Mouse (Mus musculus) embryonic facial prominence, embryonic 15.5 days (tissue): ENCODE data around the gene Rnaseh1. TPM values are rescaled to one million over a fixed set of nuclear protein-coding genes. Genes with fewer than 3 reads are reported as not detected.

ENCODE experiments used
- ATAC-seq: fragments of 200-750 bp; cut with Nextera tagmentation; 2 replicates; pipeline ENCODE4 v1.8.0; 2017; ENCODE audit warnings: low read depth, moderate TSS enrichment; ENCODE audit not compliant: insufficient number of reproducible peaks, low FRiP score, low TSS enrichment
- H3K27ac ChIP-seq: fragments of 300-500 bp; sonication (generic); replicated peaks from 2 replicates; pipeline ENCODE4 v1.5.1; 2015; ENCODE audit warnings: mild to moderate bottlenecking, inconsistent platforms
- H3K27me3 ChIP-seq: fragments of 300-500 bp; sonication (generic); 2 replicates; pipeline ENCODE4 v1.6.1; 2015; ENCODE audit warnings: inconsistent platforms
- H3K36me3 ChIP-seq: fragments of 300-500 bp; sonication (generic); 2 replicates; pipeline ENCODE4 v1.6.1; 2015; ENCODE audit warnings: mild to moderate bottlenecking, inconsistent platforms
- H3K4me1 ChIP-seq: fragments of 300-500 bp; sonication (generic); 2 replicates; pipeline ENCODE4 v1.6.1; 2015; ENCODE audit warnings: inconsistent platforms
- H3K4me2 ChIP-seq: fragments of 300-500 bp; sonication (generic); replicated peaks from 2 replicates; pipeline ENCODE4 v1.6.1; 2015; ENCODE audit warnings: mild to moderate bottlenecking, inconsistent platforms
- H3K4me3 ChIP-seq: fragments of 300-500 bp; sonication (generic); replicated peaks from 2 replicates; pipeline ENCODE4 v1.5.1; 2015; ENCODE audit warnings: mild to moderate bottlenecking, inconsistent platforms
- H3K9ac ChIP-seq: fragments of 300-500 bp; sonication (generic); 2 replicates; pipeline ENCODE4 v1.6.1; 2015; ENCODE audit warnings: inconsistent platforms
- H3K9me3 ChIP-seq: fragments of 300-500 bp; sonication (generic); replicated peaks from 2 replicates; pipeline ENCODE4 v1.6.1; 2016; ENCODE audit warnings: inconsistent platforms
- WGBS: fragments of 180-500 bp; shearing (Covaris S2); methylation state at CpG from one replicate; pipeline ENCODE4 v1.1.7; 2015; 5-methylcytosine and 5-hydroxymethylcytosine counted together
- polyA plus RNA-seq: library from polyadenylated mRNA; unstranded; fragments of >200 nt; fragmentation: Nextera tagmentation; extraction: Ambion mirVana; gene quantifications from 2 replicates; pipeline ENCODE4 v1.2.1, GENCODE M21; 2015

Gene Rnaseh1
- polyA plus RNA-seq, result 30.3 and 32.2 TPM in 2 replicates

GRCm38 (mm10) chr12:28649141-28650110 lies at the start of gene Rnaseh1:
TSS of gene Rnaseh1 (plus strand) at chr12:28649602.
- 2% methylated on average over 52 of the region's 52 CpGs for WGBS

GRCm38 (mm10) chr12:28602259-28602658 lies 47.1 kb upstream of the Rnaseh1 start:
- Histone ChIP-seq H3K9me3 (no peaks in the 10 kb centered on the region), H3K4me1 (0 out of 2 replicates have a peak, but pooled peaks cover 6% of the 10 kb centered on the region), H3K36me3 (no peaks in the 10 kb centered on the region), H3K27ac (no peak overlapping the region), H3K27me3 (peaks cover 6% of the 10 kb centered on the region; the same call in 1 of the 2 replicates), H3K9ac (no peak overlapping the region), H3K4me2 (no peak overlapping the region), H3K4me3 (no peak overlapping the region)
- WGBS, result 15% methylated on average over 4 of the region's 4 CpGs
- 0 out of 2 replicates have a peak, but pooled peaks have one; percentile 12 for ATAC-seq

More at GRCm38 (mm10) chr12:28649141-28650110, at the start of gene Rnaseh1:
- peak within 1 kb of the TSS; percentile 94 for H3K4me3 ChIP-seq
- H3K4me1 ChIP-seq, result peaks cover 9% of the 10 kb centered on the region
- peak within 1 kb of the TSS; percentile 68 for H3K27ac ChIP-seq
- no peaks in the 10 kb centered on the region for H3K9me3 ChIP-seq
- H3K36me3 ChIP-seq, result peaks cover 14% of the 10 kb centered on the region; the same call in 1 of the 2 replicates
- peak; percentile 87 for ATAC-seq
- no peaks in the 10 kb centered on the region for H3K27me3 ChIP-seq
- H3K9ac ChIP-seq, result peak within 1 kb of the TSS; percentile 84
- peak within 1 kb of the TSS; percentile 77 for H3K4me2 ChIP-seq

- Histone ChIP-seq H3K9me3 (no peaks in the 10 kb centered on the region), H3K36me3 (no peaks in the 10 kb centered on the region), H3K9ac (no peak overlapping the region), H3K27me3 (peaks cover 6% of the 10 kb centered on the region; the same call in 1 of the 2 replicates), H3K27ac (no peak overlapping the region), H3K4me1 (peaks cover 13% of the 10 kb centered on the region), H3K4me2 (no peak overlapping the region), H3K4me3 (no peak overlapping the region)
- 58% methylated on average over 1 of the region's 1 CpGs for WGBS
- ATAC-seq, result no peak
Observed at GRCm38 (mm10) chr12:28603494-28603893, 45.9 kb upstream of the Rnaseh1 start.

GRCm38 (mm10) chr12:28607546-28608305 lies 41.7 kb upstream of the Rnaseh1 start:
- ATAC-seq, result 0 out of 2 replicates have a peak, but pooled peaks have one; percentile 43
- 46% methylated on average over 17 of the region's 17 CpGs for WGBS
- H3K4me3 ChIP-seq, result no peak overlapping the region

GRCm38 (mm10) chr12:28612391-28612790 lies 37.0 kb upstream of the Rnaseh1 start:
- Histone ChIP-seq H3K9ac (no peak overlapping the region), H3K4me3 (no peak overlapping the region), H3K36me3 (no peaks in the 10 kb centered on the region), H3K27ac (no peak overlapping the region), H3K27me3 (no peaks in the 10 kb centered on the region), H3K4me2 (no peak overlapping the region), H3K4me1 (peaks cover 7% of the 10 kb centered on the region), H3K9me3 (no peaks in the 10 kb centered on the region)
- 34% methylated on average over 6 of the region's 6 CpGs for WGBS
- ATAC-seq, result no peak

More at GRCm38 (mm10) chr12:28607546-28608305, 41.7 kb upstream of the Rnaseh1 start:
- no peak overlapping the region for H3K9ac ChIP-seq
- H3K9me3 ChIP-seq, result no peaks in the 10 kb centered on the region
- no peak overlapping the region for H3K27ac ChIP-seq
- no peak overlapping the region for H3K4me2 ChIP-seq
- peaks cover 7% of the 10 kb centered on the region for H3K4me1 ChIP-seq
- H3K27me3 ChIP-seq, result no peaks in the 10 kb centered on the region
- no peaks in the 10 kb centered on the region for H3K36me3 ChIP-seq

GRCm38 (mm10) chr12:28614401-28614800 lies 35.0 kb upstream of the Rnaseh1 start:
- no peak overlapping the region for H3K27ac ChIP-seq
- H3K9me3 ChIP-seq, result no peaks in the 10 kb centered on the region
- no peaks in the 10 kb centered on the region for H3K4me1 ChIP-seq
- no peaks in the 10 kb centered on the region for H3K27me3 ChIP-seq
- no peak overlapping the region for H3K4me2 ChIP-seq
- H3K4me3 ChIP-seq, result no peak overlapping the region
- no peaks in the 10 kb centered on the region for H3K36me3 ChIP-seq
- 56% methylated on average over 7 of the region's 7 CpGs for WGBS
- ATAC-seq, result no peak
- no peak overlapping the region for H3K9ac ChIP-seq

- 0 out of 2 replicates have a peak, but pooled peaks cover 8% of the 10 kb centered on the region for H3K4me1 ChIP-seq
- no peaks in the 10 kb centered on the region for H3K36me3 ChIP-seq
- no peaks in the 10 kb centered on the region for H3K27me3 ChIP-seq
- WGBS, result 68% methylated on average over 4 of the region's 4 CpGs
- H3K4me3 ChIP-seq, result no peak overlapping the region
- H3K9me3 ChIP-seq, result no peaks in the 10 kb centered on the region
- H3K9ac ChIP-seq, result no peak overlapping the region
- H3K4me2 ChIP-seq, result no peak overlapping the region
- ATAC-seq, result no peak
- no peak overlapping the region for H3K27ac ChIP-seq
Observed at GRCm38 (mm10) chr12:28617297-28617696, 32.1 kb upstream of the Rnaseh1 start.

GRCm38 (mm10) chr12:28621451-28622166 lies 27.8 kb upstream of the Rnaseh1 start:
- H3K27ac ChIP-seq, result no peak overlapping the region
- H3K4me2 ChIP-seq, result no peak overlapping the region
- 22% methylated on average over 7 of the region's 7 CpGs for WGBS
- H3K4me3 ChIP-seq, result no peak overlapping the region
- ATAC-seq, result no peak
- H3K9me3 ChIP-seq, result no peaks in the 10 kb centered on the region
- H3K4me1 ChIP-seq, result 0 out of 2 replicates have a peak, but pooled peaks cover 9% of the 10 kb centered on the region
- H3K36me3 ChIP-seq, result no peaks in the 10 kb centered on the region
- no peaks in the 10 kb centered on the region for H3K27me3 ChIP-seq
- no peak overlapping the region for H3K9ac ChIP-seq

- no peak for ATAC-seq
- Histone ChIP-seq H3K27ac (no peak overlapping the region), H3K27me3 (no peaks in the 10 kb centered on the region)
Observed at GRCm38 (mm10) chr12:28622167-28622532, 27.3 kb upstream of the Rnaseh1 start.

GRCm38 (mm10) chr12:28622641-28623040 lies 26.8 kb upstream of the Rnaseh1 start:
- H3K4me1 ChIP-seq, result 0 out of 2 replicates have a peak, but pooled peaks cover 9% of the 10 kb centered on the region
- no peak overlapping the region for H3K4me2 ChIP-seq
- H3K4me3 ChIP-seq, result no peak overlapping the region
- H3K27ac ChIP-seq, result no peak overlapping the region
- no peaks in the 10 kb centered on the region for H3K9me3 ChIP-seq
- ATAC-seq, result no peak
- 80% methylated on average over 1 of the region's 1 CpGs for WGBS
- H3K9ac ChIP-seq, result no peak overlapping the region
- H3K27me3 ChIP-seq, result no peaks in the 10 kb centered on the region
- no peaks in the 10 kb centered on the region for H3K36me3 ChIP-seq

More at GRCm38 (mm10) chr12:28622167-28622532, 27.3 kb upstream of the Rnaseh1 start:
- Histone ChIP-seq H3K36me3 (no peaks in the 10 kb centered on the region), H3K4me1 (0 out of 2 replicates have a peak, but pooled peaks cover 9% of the 10 kb centered on the region), H3K4me2 (no peak overlapping the region), H3K9me3 (no peaks in the 10 kb centered on the region), H3K9ac (no peak overlapping the region), H3K4me3 (no peak overlapping the region)
- WGBS, result 42% methylated on average over 5 of the region's 5 CpGs
